Mouse (Mus musculus): ENCODE results near the gene 1700013F07Rik. TPM values are rescaled to one million over a fixed set of nuclear protein-coding genes. Genes with fewer than 3 reads are reported as not detected.

1700013F07Rik gene
- 5.5 TPM for polyA plus RNA-seq (2015; fragmentation: Illumina TruSeq; extraction: RNeasy Lipid Tissue Mini Kit (QIAGEN cat#74804); ENCODE audit: low read depth, low replicate concordance)

DNA sequence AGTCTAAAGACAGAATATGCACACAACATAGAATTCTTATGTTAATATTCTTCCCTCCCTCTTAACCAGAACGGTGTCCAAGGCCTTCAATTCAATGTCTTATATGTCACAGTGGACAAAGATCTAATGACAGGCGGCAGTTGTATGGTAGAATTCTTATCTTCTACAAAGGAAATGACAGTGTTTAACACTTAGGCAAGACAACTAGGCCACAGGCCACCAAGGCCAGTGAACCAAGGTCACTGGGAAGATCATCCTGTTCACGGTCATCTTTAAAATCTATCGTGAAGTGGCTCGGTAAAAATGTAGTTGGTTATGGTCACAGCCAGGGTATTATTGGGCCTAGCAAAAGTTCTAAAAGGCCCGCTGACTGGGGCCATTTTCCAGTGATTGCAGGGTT lies at the start of gene 1700013F07Rik:
Gene 1700013F07Rik (plus strand): TSS at position 200 of the 400 bp plus-strand sequence.

GRCm38 (mm10) chr3:108536517-108537260 lies 2.7 kb downstream of the 1700013F07Rik start, which contains the start of gene 5330417C22Rik:
Gene 5330417C22Rik (minus strand): TSS chr3:108536536.

GRCm38 (mm10) chr3:108562133-108562730 lies 28.3 kb downstream of the 1700013F07Rik start, which contains the start of gene Tmem167b:
Gene Tmem167b (minus strand): TSS chr3:108562466.

GRCm38 (mm10) chr3:108571443-108572294 lies 37.7 kb downstream of the 1700013F07Rik start, which contains the start of gene Taf13:
Gene Taf13 (plus strand): TSS chr3:108571698.

GRCm38 (mm10) chr3:108590786-108591529 lies 57.0 kb downstream of the 1700013F07Rik start, which contains the start of gene Wdr47:
Gene Wdr47 (plus strand): TSS chr3:108591279.

Other genes starting within 250 kb of the 1700013F07Rik start
- gene Mybphl, start 169.2 kb upstream of the 1700013F07Rik start, polyA plus RNA-seq (2015; fragmentation: Illumina TruSeq; extraction: RNeasy Lipid Tissue Mini Kit (QIAGEN cat#74804); ENCODE audit: low read depth, low replicate concordance): not detected
- gene Psrc1, start 150.3 kb upstream of the 1700013F07Rik start, polyA plus RNA-seq (2015; fragmentation: Illumina TruSeq; extraction: RNeasy Lipid Tissue Mini Kit (QIAGEN cat#74804); ENCODE audit: low read depth, low replicate concordance): 14.2 TPM
- 51.6 TPM for gene Celsr2, start 118.6 kb upstream of the 1700013F07Rik start, polyA plus RNA-seq (2015; fragmentation: Illumina TruSeq; extraction: RNeasy Lipid Tissue Mini Kit (QIAGEN cat#74804); ENCODE audit: low read depth, low replicate concordance)
- 280 TPM for gene Sars, start 88.9 kb upstream of the 1700013F07Rik start, polyA plus RNA-seq (2015; fragmentation: Illumina TruSeq; extraction: RNeasy Lipid Tissue Mini Kit (QIAGEN cat#74804); ENCODE audit: low read depth, low replicate concordance)
- gene 5330417C22Rik, start 2.4 kb downstream of the 1700013F07Rik start, polyA plus RNA-seq (2015; fragmentation: Illumina TruSeq; extraction: RNeasy Lipid Tissue Mini Kit (QIAGEN cat#74804); ENCODE audit: low read depth, low replicate concordance): 16.1 TPM
- gene Tmem167b, start 28.3 kb downstream of the 1700013F07Rik start, polyA plus RNA-seq (2015; fragmentation: Illumina TruSeq; extraction: RNeasy Lipid Tissue Mini Kit (QIAGEN cat#74804); ENCODE audit: low read depth, low replicate concordance): 48.9 TPM
- gene Taf13, start 37.5 kb downstream of the 1700013F07Rik start, polyA plus RNA-seq (2015; fragmentation: Illumina TruSeq; extraction: RNeasy Lipid Tissue Mini Kit (QIAGEN cat#74804); ENCODE audit: low read depth, low replicate concordance): 59.8 TPM
- 100 TPM for gene Wdr47, start 57.1 kb downstream of the 1700013F07Rik start, polyA plus RNA-seq (2015; fragmentation: Illumina TruSeq; extraction: RNeasy Lipid Tissue Mini Kit (QIAGEN cat#74804); ENCODE audit: low read depth, low replicate concordance)
- gene Clcc1, start 119.8 kb downstream of the 1700013F07Rik start, polyA plus RNA-seq (2015; fragmentation: Illumina TruSeq; extraction: RNeasy Lipid Tissue Mini Kit (QIAGEN cat#74804); ENCODE audit: low read depth, low replicate concordance): 37.6 TPM
- gene Gpsm2, start 188.2 kb downstream of the 1700013F07Rik start, polyA plus RNA-seq (2015; fragmentation: Illumina TruSeq; extraction: RNeasy Lipid Tissue Mini Kit (QIAGEN cat#74804); ENCODE audit: low read depth, low replicate concordance): 9.9 TPM
- gene Aknad1, start 205.5 kb downstream of the 1700013F07Rik start, polyA plus RNA-seq (2015; fragmentation: Illumina TruSeq; extraction: RNeasy Lipid Tissue Mini Kit (QIAGEN cat#74804); ENCODE audit: low read depth, low replicate concordance): not detected